Mouse (Mus musculus) liver, adult (tissue): ENCODE measurements around the gene Itsn2.

Experiments used
- GATA4 ChIP-seq: IDR thresholded peaks from 2 replicates; pipeline ENCODE4 v1.6.1; 2014; ENCODE audit warnings: mild to moderate bottlenecking, low read length; ENCODE audit not compliant: insufficient replicate concordance

Itsn2 gene

GRCm38 (mm10) chr12:4588603-4589002 is 3.8 kb upstream of the Itsn2 start:
- no peak for TF ChIP-seq GATA4

GRCm38 (mm10) chr12:4592025-4592424 is 413 bp upstream of the Itsn2 start:
- TF ChIP-seq GATA4 = no peak

GRCm38 (mm10) chr12:4593166-4593929 is 910 bp downstream of the Itsn2 start:
- TF ChIP-seq GATA4 = no peak

- TF ChIP-seq GATA4 = no peak
Measured at GRCm38 (mm10) chr12:4593930-4594391, 1.5 kb downstream of the Itsn2 start.

GRCm38 (mm10) chr12:4595055-4595454 is 2.6 kb downstream of the Itsn2 start:
- no peak for TF ChIP-seq GATA4

- TF ChIP-seq GATA4 = no peak
Measured at GRCm38 (mm10) chr12:4598666-4599428, 6.4 kb downstream of the Itsn2 start.

GRCm38 (mm10) chr12:4599713-4600112 is 7.3 kb downstream of the Itsn2 start:
- no peak for TF ChIP-seq GATA4

- no peak for TF ChIP-seq GATA4
Measured at GRCm38 (mm10) chr12:4606625-4607024, 14.2 kb downstream of the Itsn2 start.

- no peak for TF ChIP-seq GATA4
Measured at GRCm38 (mm10) chr12:4614722-4615121, 22.3 kb downstream of the Itsn2 start.

- no peak for TF ChIP-seq GATA4
Measured at GRCm38 (mm10) chr12:4624201-4624600, 31.8 kb downstream of the Itsn2 start.

GRCm38 (mm10) chr12:4632957-4633356 is 40.5 kb downstream of the Itsn2 start:
- no peak for TF ChIP-seq GATA4

- no peak for TF ChIP-seq GATA4
Measured at GRCm38 (mm10) chr12:4638438-4638837, 46.0 kb downstream of the Itsn2 start.

GRCm38 (mm10) chr12:4640737-4641136 is 48.3 kb downstream of the Itsn2 start:
- TF ChIP-seq GATA4 = no peak

- TF ChIP-seq GATA4 = no peak
Measured at GRCm38 (mm10) chr12:4656813-4657212, 64.4 kb downstream of the Itsn2 start.

GRCm38 (mm10) chr12:4664929-4665674 is 72.7 kb downstream of the Itsn2 start:
- no peak for TF ChIP-seq GATA4

- TF ChIP-seq GATA4 = no peak
Measured at GRCm38 (mm10) chr12:4665675-4666037, 73.2 kb downstream of the Itsn2 start.
